ENCODE assay signal across 22 mouse cellular contexts in the genomic region with DNA sequence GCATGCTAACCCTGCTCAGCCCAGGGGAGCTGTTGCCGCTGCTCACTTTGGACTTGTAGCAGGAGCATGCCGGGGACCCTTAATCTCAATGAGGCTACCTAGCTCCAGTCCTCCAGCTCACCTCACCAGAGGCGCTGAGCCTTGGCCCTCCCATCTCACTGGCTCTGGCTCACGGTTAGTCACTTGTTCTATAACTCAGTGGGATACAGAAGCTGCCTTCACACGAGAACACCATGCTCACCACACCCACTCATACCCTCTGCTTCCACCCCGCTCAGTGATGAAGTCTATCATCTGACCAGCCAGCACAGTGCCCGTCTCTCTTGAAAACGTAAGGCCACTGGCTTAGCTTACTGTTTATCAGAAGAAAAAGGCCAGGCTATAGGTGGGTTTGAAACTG. TPM values are rescaled to one million over a fixed set of nuclear protein-coding genes. Genes with fewer than 3 reads are reported as not detected.
"Had no signal": no experiment of that assay in that cellular context is flagged by ENCODE, and none has a peak within 500 bp of the region (broad histone marks: within the 10 kb centered on the region; RNA-seq: fewer than 3 reads in every experiment).

No protein-coding gene starts in this region.

- H3K4me2 ChIP-seq: lung, embryonic 15.5 days; midbrain, embryonic 11.5 days; midbrain, embryonic 13.5 days; midbrain, embryonic 15.5 days; neural tube, embryonic 12.5 days; stomach, embryonic 15.5 days had no signal

- H3K4me3 ChIP-seq: lung, embryonic 15.5 days; megakaryocyte, embryonic 14.5 days; midbrain, embryonic 13.5 days; midbrain, embryonic 15.5 days; neural tube, embryonic 12.5 days; stomach, embryonic 15.5 days had no signal

- DNase-seq: liver, postnatal 0 days; lung, adult 2 months; lung, postnatal 14 days; lung, postnatal 36 days; thymus, adult 18-20 months; thymus, postnatal 14 days; thymus, postnatal 36 days had no signal

- ATAC-seq: liver, postnatal 0 days; lung, postnatal 0 days; midbrain, embryonic 13.5 days; midbrain, embryonic 15.5 days had no signal

- H3K9me3 ChIP-seq: lung, embryonic 15.5 days; megakaryocyte, embryonic 14.5 days; midbrain, embryonic 13.5 days; midbrain, embryonic 15.5 days; neural tube, embryonic 12.5 days; stomach, embryonic 15.5 days had no signal

- H3K4me1 ChIP-seq: lung, embryonic 15.5 days; midbrain, embryonic 13.5 days; midbrain, embryonic 15.5 days; neural tube, embryonic 12.5 days; stomach, embryonic 15.5 days had no signal

- H3K27ac ChIP-seq: lung, embryonic 15.5 days; macrophage; midbrain, embryonic 13.5 days; midbrain, embryonic 15.5 days; neural tube, embryonic 12.5 days; stomach, embryonic 15.5 days; stomach, postnatal 0 days had no signal

- H3K9ac ChIP-seq: liver, postnatal 0 days; lung, embryonic 15.5 days; midbrain, embryonic 13.5 days; midbrain, embryonic 15.5 days; neural tube, embryonic 12.5 days; stomach, embryonic 15.5 days had no signal

- H3K27me3 ChIP-seq: lung, embryonic 15.5 days; megakaryocyte, embryonic 14.5 days; midbrain, embryonic 13.5 days; midbrain, embryonic 15.5 days; neural tube, embryonic 12.5 days; stomach, embryonic 15.5 days had no signal

RNA-seq across cellular contexts. Expression of gene Crygn, which starts 46.9 kb away (rescaled TPM):
- total RNA-seq: megakaryocyte progenitor cell, adult 5-6 weeks; midbrain, postnatal 0 days; monocyte, adult 5-6 weeks; neutrophil, adult 5-6 weeks had no signal
- polyA plus RNA-seq: macrophage; midbrain, embryonic 13.5 days; neural tube, embryonic 14.5 days had no signal
